Mouse (Mus musculus) hindbrain, embryonic 11.5 days (tissue): Measurements from ENCODE around the gene Slc34a3. TPM values are rescaled to one million over a fixed set of nuclear protein-coding genes. Genes with fewer than 3 reads are reported as not detected.
A peak's percentile ranks its signal among the peaks of the same experiment; 100 is the strongest.

ENCODE experiments used
- ATAC-seq: fragments of 200-750 bp; cut with Nextera tagmentation; 2 replicates; pipeline ENCODE4 v1.8.0; 2017; ENCODE audit warnings: mild to moderate bottlenecking, moderate TSS enrichment, moderate library complexity; ENCODE audit not compliant: low FRiP score
- DNase-seq: peaks from one replicate; pipeline ENCODE4 v3.0.0-alpha.2; 2015; ENCODE audit warnings: low spot score
- H3K27ac ChIP-seq: fragments of 300-500 bp; sonication (generic); 2 replicates; pipeline ENCODE4 v1.5.1; 2014; ENCODE audit warnings: mild to moderate bottlenecking, low read depth, low read length
- H3K27me3 ChIP-seq: fragments of 300-500 bp; sonication (generic); 2 replicates; pipeline ENCODE4 v1.6.1; 2014; ENCODE audit warnings: mild to moderate bottlenecking, low read length, moderate library complexity, mixed read lengths; ENCODE audit not compliant: control insufficient read depth, insufficient read depth
- H3K36me3 ChIP-seq: fragments of 300-500 bp; sonication (generic); 2 replicates; pipeline ENCODE4 v1.6.1; 2014; ENCODE audit warnings: mild to moderate bottlenecking, low read length, moderate library complexity, mixed read lengths; ENCODE audit not compliant: control insufficient read depth, insufficient read depth
- H3K4me1 ChIP-seq: fragments of 300-500 bp; sonication (generic); replicated peaks from 2 replicates; pipeline ENCODE4 v1.6.1; 2014; ENCODE audit warnings: low read length, mixed read lengths; ENCODE audit not compliant: control insufficient read depth, insufficient read depth
- H3K4me2 ChIP-seq: fragments of 300-500 bp; sonication (generic); replicated peaks from 2 replicates; pipeline ENCODE4 v1.6.1; 2014; ENCODE audit warnings: mild to moderate bottlenecking, low read depth, low read length
- H3K4me3 ChIP-seq: fragments of 300-500 bp; sonication (generic); 2 replicates; pipeline ENCODE4 v1.5.1; 2014; ENCODE audit warnings: low read depth, low read length
- H3K9ac ChIP-seq: fragments of 300-500 bp; sonication (generic); 2 replicates; pipeline ENCODE4 v1.6.1; 2014; ENCODE audit warnings: low read depth, low read length
- H3K9me3 ChIP-seq: fragments of 300-500 bp; sonication (generic); 2 replicates; pipeline ENCODE4 v1.6.1; 2016; ENCODE audit warnings: low read length; ENCODE audit not compliant: control insufficient read depth
- WGBS: fragments of 180-500 bp; shearing (Covaris S2); extraction: QIAGEN DNeasy Blood & Tissue Kit; methylation state at CpG from one replicate; pipeline ENCODE4 v1.1.7; 2014; 5-methylcytosine and 5-hydroxymethylcytosine counted together
- polyA plus RNA-seq: library from polyadenylated mRNA; unstranded; fragments of >200 nt; fragmentation: Nextera tagmentation; extraction: Ambion mirVana; gene quantifications from 2 replicates; pipeline ENCODE4 v1.2.1, GENCODE M21; 2014

Gene Slc34a3
- polyA plus RNA-seq, 1 experiment from 2014 or later, result not detected

DNA sequence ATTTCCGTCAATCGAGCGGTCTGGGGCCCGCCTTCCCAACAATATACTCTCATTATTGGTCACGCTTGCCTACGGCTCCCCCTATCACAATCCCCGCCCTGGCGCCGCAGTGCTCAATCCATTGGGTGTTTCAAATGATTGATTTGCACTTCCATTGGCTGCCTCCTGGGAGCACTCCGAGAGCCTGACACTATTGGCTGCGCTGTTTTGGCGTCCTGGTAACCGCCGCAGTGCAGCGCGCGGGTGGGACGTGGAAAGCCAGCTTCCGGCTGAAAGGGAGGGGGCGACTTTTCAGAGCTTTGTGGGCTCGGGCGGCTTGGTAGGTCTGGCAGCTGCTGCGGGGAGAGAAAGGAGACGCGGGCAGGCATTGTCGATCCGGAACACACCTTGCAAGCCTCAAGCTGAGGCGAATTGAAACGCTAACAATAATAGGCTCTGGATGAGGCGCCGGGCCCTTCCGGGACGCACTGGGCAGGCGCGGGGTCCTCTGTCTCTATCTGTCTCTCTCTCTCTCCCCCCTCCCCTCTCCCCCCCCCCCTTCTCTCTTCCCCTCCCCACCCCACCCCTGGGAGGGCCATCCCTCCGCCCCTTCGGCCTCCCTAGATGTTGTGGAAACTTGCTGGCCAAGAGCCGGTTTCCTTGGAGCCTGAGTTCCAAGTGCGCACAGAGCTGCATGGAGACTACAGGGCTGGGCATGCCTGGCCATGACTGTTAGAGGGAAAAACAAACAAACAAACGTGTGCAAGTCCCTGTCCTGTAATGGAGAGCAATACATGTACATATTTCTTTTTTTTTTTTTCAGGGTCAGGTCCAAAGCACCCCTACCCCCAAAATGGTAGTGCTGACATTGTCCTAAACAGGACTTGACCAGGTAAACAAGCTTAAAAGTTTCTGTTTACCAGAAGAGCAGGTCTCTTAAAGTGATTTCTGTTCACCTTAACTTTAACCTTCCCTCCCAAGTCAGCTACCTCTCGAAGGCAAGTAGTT is 9.1 kb downstream of the Slc34a3 start:
- H3K9me3 ChIP-seq, result no peaks in the 10 kb centered on the region
- peak overlapping the region; percentile 85 for H3K4me3 ChIP-seq
- DNase-seq, result peak; percentile 97
- ATAC-seq, result peak; percentile 97
- H3K36me3 ChIP-seq, result no peaks in the 10 kb centered on the region
- peak overlapping the region; percentile 54 for H3K9ac ChIP-seq
- 2% methylated on average over 39 of the region's 41 CpGs for WGBS
- no peaks in the 10 kb centered on the region for H3K27me3 ChIP-seq
- H3K4me1 ChIP-seq, result peaks cover 5% of the 10 kb centered on the region; the same call in 1 of the 2 replicates
- peak overlapping the region; percentile 94 for H3K27ac ChIP-seq
- H3K4me2 ChIP-seq, result peak overlapping the region; percentile 33

DNA sequence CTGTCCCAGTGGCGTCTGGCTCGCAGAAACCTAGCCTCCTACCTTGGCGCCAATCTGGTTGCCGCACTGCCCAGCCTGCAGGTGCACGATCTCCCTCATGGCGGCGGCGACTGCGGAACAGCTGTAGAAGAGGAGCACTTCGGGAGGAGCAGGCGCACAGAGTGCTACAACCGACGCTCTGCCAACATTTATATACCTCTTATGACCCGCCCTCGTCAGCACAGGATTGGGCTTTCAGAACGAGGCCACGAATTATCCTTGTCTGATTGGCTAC is 9.7 kb downstream of the Slc34a3 start, which contains the start of gene Tubb4b:
Tubb4b (minus strand) TSS at position 211 of the 274 bp plus-strand sequence.
- ATAC-seq, result no peak
- no peaks in the 10 kb centered on the region for H3K27me3 ChIP-seq
- H3K27ac ChIP-seq, result peak within 1 kb of the TSS; percentile 94
- DNase-seq, result no peak
- peak within 1 kb of the TSS; percentile 83 for H3K9ac ChIP-seq
- H3K4me2 ChIP-seq, result peak within 1 kb of the TSS; percentile 92
- H3K4me3 ChIP-seq, result peak within 1 kb of the TSS; percentile 85
- no peaks in the 10 kb centered on the region for H3K36me3 ChIP-seq
- H3K9me3 ChIP-seq, result no peaks in the 10 kb centered on the region
- 0% methylated on average over 17 of the region's 17 CpGs for WGBS
- peaks cover 5% of the 10 kb centered on the region; the same call in 1 of the 2 replicates for H3K4me1 ChIP-seq

DNA sequence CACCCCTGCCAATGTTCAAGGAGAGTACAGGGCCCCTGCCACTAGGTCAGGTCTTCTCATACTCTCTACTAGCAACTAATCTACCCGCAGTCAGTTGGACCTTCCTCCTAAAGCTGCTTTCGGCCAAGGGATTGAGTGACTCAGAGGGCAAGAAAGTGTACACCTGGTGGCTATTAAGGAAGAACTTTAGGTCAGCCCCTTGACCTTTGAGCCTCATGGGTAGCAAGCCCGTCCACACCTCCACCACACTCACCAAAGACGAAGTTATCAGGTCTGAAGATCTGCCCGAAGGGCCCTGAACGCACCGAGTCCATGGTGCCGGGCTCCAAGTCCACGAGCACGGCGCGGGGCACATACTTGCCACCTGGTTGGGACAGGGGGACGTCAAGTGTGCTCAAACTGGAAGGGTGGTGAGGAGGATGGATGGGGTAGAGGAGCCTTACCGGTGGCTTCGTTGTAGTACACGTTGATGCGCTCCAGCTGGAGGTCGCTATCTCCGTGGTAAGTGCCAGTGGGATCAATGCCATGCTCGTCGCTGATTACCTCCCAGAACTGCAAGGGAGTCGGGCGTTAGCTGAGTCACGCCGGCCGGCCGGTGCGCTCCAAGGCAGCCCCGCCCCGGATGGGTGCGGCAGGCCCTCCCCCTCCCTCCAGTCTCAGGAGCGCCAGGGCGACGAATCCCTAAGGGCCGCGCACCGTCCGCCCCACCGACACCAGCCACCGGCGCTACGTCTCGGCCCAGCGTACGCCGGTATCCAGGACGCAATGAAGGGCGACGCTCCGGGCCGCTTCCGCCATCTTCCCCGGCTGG is 10.3 kb downstream of the Slc34a3 start:
- Histone ChIP-seq H3K9me3 (no peaks in the 10 kb centered on the region), H3K36me3 (no peaks in the 10 kb centered on the region), H3K27ac (peak overlapping the region; percentile 85), H3K9ac (peak overlapping the region; percentile 83), H3K27me3 (no peaks in the 10 kb centered on the region), H3K4me2 (peak overlapping the region; percentile 92), H3K4me1 (peaks cover 5% of the 10 kb centered on the region; the same call in 1 of the 2 replicates), H3K4me3 (peak overlapping the region; percentile 85)
- 2% methylated on average over 53 of the region's 53 CpGs for WGBS
- ATAC-seq (peak; percentile 39), DNase-seq (no peak)

GRCm38 (mm10) chr2:25221331-25221772 is 12.8 kb downstream of the Slc34a3 start:
- DNase-seq (no peak), ATAC-seq (no peak)
- H3K9me3 ChIP-seq, result no peaks in the 10 kb centered on the region
- H3K4me2 ChIP-seq, result no peak overlapping the region
- WGBS, result 80% methylated on average over 5 of the region's 5 CpGs
- no peak overlapping the region for H3K4me3 ChIP-seq
- peaks cover 2% of the 10 kb centered on the region; the same call in 1 of the 2 replicates for H3K4me1 ChIP-seq
- H3K36me3 ChIP-seq, result no peaks in the 10 kb centered on the region
- H3K27me3 ChIP-seq, result no peaks in the 10 kb centered on the region
- H3K27ac ChIP-seq, result no peak overlapping the region
- no peak overlapping the region for H3K9ac ChIP-seq

DNA sequence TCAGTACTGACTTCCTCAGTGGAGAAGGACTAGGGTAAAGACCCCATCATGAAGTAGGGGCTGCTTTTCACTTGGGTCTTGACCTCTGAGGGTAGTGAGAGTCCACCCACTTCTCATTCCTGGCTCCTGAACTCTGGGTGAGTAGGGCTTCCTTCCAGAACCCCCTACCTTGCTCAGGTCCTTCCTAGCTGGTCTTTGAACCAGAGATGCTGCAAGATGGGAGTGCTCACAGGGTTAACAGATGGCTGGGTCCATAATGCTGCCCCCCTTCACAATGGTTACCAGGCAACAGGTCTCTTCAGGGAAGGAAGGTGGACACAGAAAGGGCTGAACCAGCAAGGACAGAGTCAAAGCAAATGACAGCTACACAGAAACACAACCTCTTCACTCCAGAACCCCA is 15.7 kb downstream of the Slc34a3 start, which contains the start of gene Fam166a:
Fam166a (plus strand) TSS at position 301 of the 400 bp plus-strand sequence.
- DNase-seq (no peak), ATAC-seq (no peak)
- no peak within 1 kb of the TSS for H3K4me2 ChIP-seq
- H3K27ac ChIP-seq, result no peak within 1 kb of the TSS
- H3K4me3 ChIP-seq, result no peak within 1 kb of the TSS
- no peak within 1 kb of the TSS for H3K9ac ChIP-seq
- H3K4me1 ChIP-seq, result no peaks in the 10 kb centered on the region
- H3K9me3 ChIP-seq, result no peaks in the 10 kb centered on the region
- no peaks in the 10 kb centered on the region for H3K27me3 ChIP-seq
- no peaks in the 10 kb centered on the region for H3K36me3 ChIP-seq

GRCm38 (mm10) chr2:25217666-25218065 is 16.5 kb downstream of the Slc34a3 start:
- WGBS, result 68% methylated on average over 2 of the region's 2 CpGs
- Histone ChIP-seq H3K36me3 (no peaks in the 10 kb centered on the region), H3K9me3 (no peaks in the 10 kb centered on the region), H3K4me2 (no peak overlapping the region), H3K4me1 (no peaks in the 10 kb centered on the region), H3K9ac (no peak overlapping the region), H3K27ac (no peak overlapping the region), H3K4me3 (no peak overlapping the region), H3K27me3 (no peaks in the 10 kb centered on the region)
- DNase-seq, result no peak
- no peak for ATAC-seq

DNA sequence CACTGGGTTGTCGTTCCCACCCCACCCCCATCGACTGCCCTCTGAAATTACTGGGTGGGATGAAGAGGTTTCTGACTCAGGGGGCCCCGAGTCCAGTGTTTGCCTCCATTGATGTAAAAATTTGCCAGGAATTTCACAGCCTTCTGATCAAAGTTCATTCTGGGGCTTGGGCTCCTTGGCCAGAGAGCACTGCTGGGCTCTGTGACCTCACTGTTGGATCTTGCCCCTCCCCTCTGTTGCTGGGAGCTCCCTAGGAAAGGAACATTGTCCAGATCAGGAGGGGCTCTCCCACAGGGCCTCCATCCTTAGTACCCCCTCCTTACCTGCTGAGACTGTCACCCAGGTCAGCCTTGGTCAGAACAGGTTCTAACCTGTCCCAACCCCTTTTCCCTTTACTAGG is 19.7 kb downstream of the Slc34a3 start, which contains the start of gene Stpg3:
Stpg3 (minus strand) TSS at position 194 of the 400 bp plus-strand sequence.
- Histone ChIP-seq H3K4me2 (no peak within 1 kb of the TSS), H3K9ac (no peak within 1 kb of the TSS), H3K27ac (no peak within 1 kb of the TSS), H3K4me3 (no peak within 1 kb of the TSS), H3K9me3 (no peaks in the 10 kb centered on the region), H3K4me1 (peaks cover 6% of the 10 kb centered on the region; the same call in 1 of the 2 replicates), H3K27me3 (no peaks in the 10 kb centered on the region), H3K36me3 (no peaks in the 10 kb centered on the region)
- ATAC-seq, result no peak
- 67% methylated on average over 3 of the region's 3 CpGs for WGBS
- DNase-seq, result no peak

- Histone ChIP-seq H3K36me3 (no peaks in the 10 kb centered on the region), H3K27ac (no peak overlapping the region), H3K4me3 (no peak overlapping the region), H3K9ac (no peak overlapping the region), H3K4me1 (peaks cover 6% of the 10 kb centered on the region; the same call in 1 of the 2 replicates), H3K27me3 (no peaks in the 10 kb centered on the region), H3K9me3 (no peaks in the 10 kb centered on the region), H3K4me2 (no peak overlapping the region)
- 67% methylated on average over 23 of the region's 23 CpGs for WGBS
- ATAC-seq (no peak), DNase-seq (no peak)
Measured at GRCm38 (mm10) chr2:25213266-25213865, 20.8 kb downstream of the Slc34a3 start.
